Mouse (Mus musculus): ENCODE data around the gene Ethe1.

DNA sequence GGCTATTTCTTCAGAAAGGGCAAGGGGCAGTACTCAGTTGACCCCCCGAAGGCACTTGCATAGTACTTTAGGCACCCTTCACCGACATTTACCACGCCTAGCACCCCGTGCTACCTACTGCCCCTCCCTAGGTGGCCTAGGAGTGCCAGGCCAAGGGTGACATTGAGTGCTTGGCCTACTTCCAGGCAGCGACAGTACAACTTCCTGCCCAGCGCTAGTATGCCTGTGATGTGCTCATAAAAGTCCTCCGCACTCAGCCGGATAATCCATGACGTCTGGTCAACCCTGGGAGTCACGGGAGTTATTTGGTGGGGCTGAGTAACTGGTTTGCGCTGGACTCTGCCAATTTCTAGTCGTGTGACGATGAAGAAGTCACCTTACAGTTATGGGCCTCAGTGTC lies 993 bp downstream of the Ethe1 start:
- TF ChIP-seq CTCF (IDR thresholded peaks at IDR 0.05; ENCODE audit: control insufficient read depth, insufficient read depth, insufficient read length): no peak
- no peak for TF ChIP-seq CEBPB (IDR thresholded peaks at IDR 0.05; ENCODE audit: low read depth)
- TF ChIP-seq MYOD1 (IDR thresholded peaks at IDR 0.05; ENCODE audit: control insufficient read depth, insufficient read length, low read depth): no peak
- TF ChIP-seq MAX (IDR thresholded peaks at IDR 0.05): no peak
- no peak for TF ChIP-seq USF1 (IDR thresholded peaks at IDR 0.05; ENCODE audit: low read depth)
- no peak for TF ChIP-seq FOSL1 (IDR thresholded peaks at IDR 0.05; ENCODE audit: insufficient read depth, low read length, poor library complexity, severe bottlenecking)
- TF ChIP-seq MYOG (IDR thresholded peaks at IDR 0.05; ENCODE audit: control insufficient read depth, extremely low read depth, insufficient read length): no peak

All from C2C12 (cell line).